Mouse (Mus musculus): Measurements from ENCODE around the gene Defb42. TPM values are rescaled to one million over a fixed set of nuclear protein-coding genes. Genes with fewer than 3 reads are reported as not detected.
A peak's percentile ranks its signal among the peaks of the same experiment; 100 is the strongest.

The Defb42 gene
- total and polyA plus RNA-seq, 2 experiments from 2014 or later = 0.10 to 0.14 TPM

- Histone ChIP-seq H3K36me3 (ENCODE audit: insufficient read depth) (no peaks in the 10 kb centered on the region), H3K4me3 (ENCODE audit: low read depth, low read length) (no peak overlapping the region), H3K4me2 (ENCODE audit: low read depth) (peak overlapping the region; percentile 41), H3K4me1 (ENCODE audit: insufficient read depth) (no peaks in the 10 kb centered on the region), H3K9me3 (ENCODE audit: low read length) (no peaks in the 10 kb centered on the region), H3K9ac (no peak overlapping the region), H3K27ac (ENCODE audit: low read depth, low read length) (no peak overlapping the region), H3K27me3 (ENCODE audit: insufficient read depth, low read length) (no peaks in the 10 kb centered on the region)
- peak; percentile 92 for DNase-seq
- WGBS = 27% methylated on average over 16 of the region's 16 CpGs
- TF ChIP-seq CTCF (IDR thresholded peaks at IDR 0.05; ENCODE audit: low read depth) = peak; percentile 93
- peak; percentile 86 for ATAC-seq
Observed at GRCm38 (mm10) chr14:63066630-63067310, 20.0 kb downstream of the Defb42 start.

GRCm38 (mm10) chr14:63067708-63068107 lies 20.9 kb downstream of the Defb42 start:
- no peak for ATAC-seq

More at GRCm38 (mm10) chr14:63067708-63068107, 20.9 kb downstream of the Defb42 start:
- no peaks in the 10 kb centered on the region for H3K27me3 ChIP-seq (ENCODE audit: insufficient read depth, low read length)
- no peaks in the 10 kb centered on the region for H3K9me3 ChIP-seq (ENCODE audit: low read length)
- H3K9ac ChIP-seq = no peak overlapping the region
- 86% methylated on average over 15 of the region's 15 CpGs for WGBS
- no peaks in the 10 kb centered on the region for H3K36me3 ChIP-seq (ENCODE audit: insufficient read depth)
- no peak for TF ChIP-seq CTCF (IDR thresholded peaks at IDR 0.05; ENCODE audit: low read depth)
- DNase-seq = no peak
- no peak overlapping the region for H3K4me3 ChIP-seq (ENCODE audit: low read depth, low read length)
- no peaks in the 10 kb centered on the region for H3K4me1 ChIP-seq (ENCODE audit: insufficient read depth)
- H3K4me2 ChIP-seq (ENCODE audit: low read depth) = no peak overlapping the region
- H3K27ac ChIP-seq (ENCODE audit: low read depth, low read length) = no peak overlapping the region

Other genes with a start within 250 kb of the Defb42 start
- 14.6 and 18.4 TPM in 2 replicates for gene Wdfy2, start 209.3 kb upstream of the Defb42 start, total RNA-seq (2014; rRNA removed)
- 2.4 and 3.6 TPM in 2 replicates for gene Wdfy2, start 209.3 kb upstream of the Defb42 start, polyA plus RNA-seq (2015; fragmentation: Nextera tagmentation; extraction: Ambion mirVana)
- gene Defb48, start 62.5 kb upstream of the Defb42 start, total RNA-seq (2014; rRNA removed) = not detected in 2 replicates
- gene Defb48, start 62.5 kb upstream of the Defb42 start, polyA plus RNA-seq (2015; fragmentation: Nextera tagmentation; extraction: Ambion mirVana) = not detected in 2 replicates
- gene Defb47, start 48.9 kb upstream of the Defb42 start, total RNA-seq (2014; rRNA removed) = not detected in 2 replicates
- gene Defb47, start 48.9 kb upstream of the Defb42 start, polyA plus RNA-seq (2015; fragmentation: Nextera tagmentation; extraction: Ambion mirVana) = not detected in 2 replicates
- gene Defb43, start 35.2 kb upstream of the Defb42 start, total RNA-seq (2014; rRNA removed) = not detected in 2 replicates
- not detected in 2 replicates for gene Defb43, start 35.2 kb upstream of the Defb42 start, polyA plus RNA-seq (2015; fragmentation: Nextera tagmentation; extraction: Ambion mirVana)
- not detected in 2 replicates for gene Defb30, start 3.0 kb downstream of the Defb42 start, total RNA-seq (2014; rRNA removed)
- gene Defb30, start 3.0 kb downstream of the Defb42 start, polyA plus RNA-seq (2015; fragmentation: Nextera tagmentation; extraction: Ambion mirVana) = not detected in 2 replicates

Measured in forebrain, postnatal 0 days (tissue).